Mouse (Mus musculus): Measurements from ENCODE around the gene Dusp14. TPM values are rescaled to one million over a fixed set of nuclear protein-coding genes. Genes with fewer than 3 reads are reported as not detected.

Dusp14 gene
- polyA plus RNA-seq, 1 experiment, result 10.3 TPM

- Histone ChIP-seq H3K36me3 (ENCODE audit: control insufficient read depth, insufficient read depth, low read length) (no peaks in the 10 kb centered on the region), H3K27me3 (ENCODE audit: control insufficient read depth, insufficient read depth, low read length) (peaks cover 15% of the 10 kb centered on the region), H3K27ac (ENCODE audit: insufficient read depth, low read depth, low read length) (no peak overlapping the region; the same call in 1 of the 2 replicates), H3K4me1 (ENCODE audit: control insufficient read depth, insufficient read depth, insufficient read length, low read length) (no peaks in the 10 kb centered on the region), H3K4me3 (ENCODE audit: low read depth, low read length) (peak overlapping the region; percentile 15)
- no peak for TF ChIP-seq CTCF (IDR thresholded peaks at IDR 0.05; ENCODE audit: extremely low read depth, insufficient read length, insufficient replicate concordance, low read depth, low read length)
- TF ChIP-seq POLR2A (IDR thresholded peaks at IDR 0.05; ENCODE audit: low read depth, low read length), result no peak
- 10% methylated on average over 18 of the region's 18 CpGs for WGBS
Observed at GRCm38 (mm10) chr11:84066927-84067645, 2.0 kb downstream of the Dusp14 start.

- no peaks in the 10 kb centered on the region for H3K4me1 ChIP-seq (ENCODE audit: control insufficient read depth, insufficient read depth, insufficient read length, low read length)
- no peak overlapping the region for H3K27ac ChIP-seq (ENCODE audit: insufficient read depth, low read depth, low read length)
- H3K36me3 ChIP-seq (ENCODE audit: control insufficient read depth, insufficient read depth, low read length), result no peaks in the 10 kb centered on the region
- 9% methylated on average over 11 of the region's 11 CpGs for WGBS
- no peak overlapping the region for H3K4me3 ChIP-seq (ENCODE audit: low read depth, low read length)
- TF ChIP-seq POLR2A (IDR thresholded peaks at IDR 0.05; ENCODE audit: low read depth, low read length) (no peak), CTCF (IDR thresholded peaks at IDR 0.05; ENCODE audit: extremely low read depth, insufficient read length, insufficient replicate concordance, low read depth, low read length) (peak; percentile 37; the same call in 1 of the 2 replicates)
- peaks cover 15% of the 10 kb centered on the region for H3K27me3 ChIP-seq (ENCODE audit: control insufficient read depth, insufficient read depth, low read length)
Observed at GRCm38 (mm10) chr11:84066071-84066481, 3.0 kb downstream of the Dusp14 start.

GRCm38 (mm10) chr11:84063631-84064209 lies 5.3 kb downstream of the Dusp14 start:
- no peak overlapping the region for H3K4me3 ChIP-seq (ENCODE audit: low read depth, low read length)
- 76% methylated on average over 3 of the region's 3 CpGs for WGBS
- no peaks in the 10 kb centered on the region for H3K36me3 ChIP-seq (ENCODE audit: control insufficient read depth, insufficient read depth, low read length)
- H3K27me3 ChIP-seq (ENCODE audit: control insufficient read depth, insufficient read depth, low read length), result peaks cover 15% of the 10 kb centered on the region
- H3K4me1 ChIP-seq (ENCODE audit: control insufficient read depth, insufficient read depth, insufficient read length, low read length), result no peaks in the 10 kb centered on the region
- no peak for TF ChIP-seq POLR2A (IDR thresholded peaks at IDR 0.05; ENCODE audit: low read depth, low read length)
- TF ChIP-seq CTCF (IDR thresholded peaks at IDR 0.05; ENCODE audit: extremely low read depth, insufficient read length, insufficient replicate concordance, low read depth, low read length), result no peak
- no peak overlapping the region for H3K27ac ChIP-seq (ENCODE audit: insufficient read depth, low read depth, low read length)

GRCm38 (mm10) chr11:84062805-84063204 lies 6.3 kb downstream of the Dusp14 start:
- WGBS, result 77% methylated on average over 2 of the region's 2 CpGs
- no peaks in the 10 kb centered on the region for H3K36me3 ChIP-seq (ENCODE audit: control insufficient read depth, insufficient read depth, low read length)
- H3K4me3 ChIP-seq (ENCODE audit: low read depth, low read length), result no peak overlapping the region
- H3K4me1 ChIP-seq (ENCODE audit: control insufficient read depth, insufficient read depth, insufficient read length, low read length), result no peaks in the 10 kb centered on the region
- H3K27me3 ChIP-seq (ENCODE audit: control insufficient read depth, insufficient read depth, low read length), result peaks cover 13% of the 10 kb centered on the region
- no peak overlapping the region for H3K27ac ChIP-seq (ENCODE audit: insufficient read depth, low read depth, low read length)
- no peak for TF ChIP-seq CTCF (IDR thresholded peaks at IDR 0.05; ENCODE audit: extremely low read depth, insufficient read length, insufficient replicate concordance, low read depth, low read length)
- TF ChIP-seq POLR2A (IDR thresholded peaks at IDR 0.05; ENCODE audit: low read depth, low read length), result no peak

GRCm38 (mm10) chr11:84061881-84062280 lies 7.2 kb downstream of the Dusp14 start:
- Histone ChIP-seq H3K4me3 (ENCODE audit: low read depth, low read length) (no peak overlapping the region), H3K27ac (ENCODE audit: insufficient read depth, low read depth, low read length) (no peak overlapping the region), H3K36me3 (ENCODE audit: control insufficient read depth, insufficient read depth, low read length) (no peaks in the 10 kb centered on the region), H3K4me1 (ENCODE audit: control insufficient read depth, insufficient read depth, insufficient read length, low read length) (no peaks in the 10 kb centered on the region), H3K27me3 (ENCODE audit: control insufficient read depth, insufficient read depth, low read length) (peaks cover 3% of the 10 kb centered on the region; the same call in 1 of the 2 replicates)
- WGBS, result 84% methylated on average over 2 of the region's 2 CpGs
- TF ChIP-seq POLR2A (IDR thresholded peaks at IDR 0.05; ENCODE audit: low read depth, low read length) (no peak), CTCF (IDR thresholded peaks at IDR 0.05; ENCODE audit: extremely low read depth, insufficient read length, insufficient replicate concordance, low read depth, low read length) (no peak)

GRCm38 (mm10) chr11:84060635-84061034 lies 8.4 kb downstream of the Dusp14 start:
- TF ChIP-seq CTCF (IDR thresholded peaks at IDR 0.05; ENCODE audit: extremely low read depth, insufficient read length, insufficient replicate concordance, low read depth, low read length) (no peak), POLR2A (IDR thresholded peaks at IDR 0.05; ENCODE audit: low read depth, low read length) (no peak)
- 77% methylated on average over 6 of the region's 6 CpGs for WGBS
- no peak overlapping the region for H3K27ac ChIP-seq (ENCODE audit: insufficient read depth, low read depth, low read length)
- no peaks in the 10 kb centered on the region for H3K4me1 ChIP-seq (ENCODE audit: control insufficient read depth, insufficient read depth, insufficient read length, low read length)
- no peaks in the 10 kb centered on the region for H3K27me3 ChIP-seq (ENCODE audit: control insufficient read depth, insufficient read depth, low read length)
- no peaks in the 10 kb centered on the region for H3K36me3 ChIP-seq (ENCODE audit: control insufficient read depth, insufficient read depth, low read length)
- H3K4me3 ChIP-seq (ENCODE audit: low read depth, low read length), result no peak overlapping the region

- no peak overlapping the region for H3K27ac ChIP-seq (ENCODE audit: insufficient read depth, low read depth, low read length)
- no peaks in the 10 kb centered on the region for H3K4me1 ChIP-seq (ENCODE audit: control insufficient read depth, insufficient read depth, insufficient read length, low read length)
- no peak overlapping the region for H3K4me3 ChIP-seq (ENCODE audit: low read depth, low read length)
- no peaks in the 10 kb centered on the region for H3K27me3 ChIP-seq (ENCODE audit: control insufficient read depth, insufficient read depth, low read length)
- 56% methylated on average over 2 of the region's 2 CpGs for WGBS
- TF ChIP-seq CTCF (IDR thresholded peaks at IDR 0.05; ENCODE audit: extremely low read depth, insufficient read length, insufficient replicate concordance, low read depth, low read length) (no peak), POLR2A (IDR thresholded peaks at IDR 0.05; ENCODE audit: low read depth, low read length) (no peak)
- H3K36me3 ChIP-seq (ENCODE audit: control insufficient read depth, insufficient read depth, low read length), result no peaks in the 10 kb centered on the region
Observed at GRCm38 (mm10) chr11:84059784-84060183, 9.3 kb downstream of the Dusp14 start.
